Mouse (Mus musculus) stomach, postnatal 0 days (tissue): ENCODE measurements around the gene Ngrn. TPM values are rescaled to one million over a fixed set of nuclear protein-coding genes. Genes with fewer than 3 reads are reported as not detected.

ENCODE experiments used
- ATAC-seq: fragments of 200-750 bp; cut with Nextera tagmentation; 2 replicates; pipeline ENCODE4 v1.8.0; 2017; ENCODE audit not compliant: low FRiP score, low TSS enrichment
- DNase-seq: peaks from one replicate; pipeline ENCODE4 v3.0.0-alpha.2; 2016; ENCODE audit warnings: low spot score
- H3K27ac ChIP-seq: fragments of 300-500 bp; sonication (generic); replicated peaks from 2 replicates; pipeline ENCODE4 v1.5.1; 2014; ENCODE audit warnings: mild to moderate bottlenecking, control low read depth
- H3K27me3 ChIP-seq: fragments of 300-500 bp; sonication (generic); 2 replicates; pipeline ENCODE4 v1.6.1; 2014; ENCODE audit warnings: low read length; ENCODE audit not compliant: control insufficient read depth, insufficient read depth
- H3K36me3 ChIP-seq: fragments of 300-500 bp; sonication (generic); 2 replicates; pipeline ENCODE4 v1.6.1; 2014; ENCODE audit warnings: low read length, mixed read lengths; ENCODE audit not compliant: control insufficient read depth, insufficient read depth
- H3K4me1 ChIP-seq: fragments of 300-500 bp; sonication (generic); replicated peaks from 2 replicates; pipeline ENCODE4 v1.6.1; 2014; ENCODE audit warnings: antibody characterized with exemption; ENCODE audit not compliant: control insufficient read depth, insufficient read depth
- H3K4me2 ChIP-seq: fragments of 300-500 bp; sonication (generic); replicated peaks from 2 replicates; pipeline ENCODE4 v1.6.1; 2014; ENCODE audit warnings: low read depth, mild to moderate bottlenecking, control low read depth, moderate library complexity
- H3K4me3 ChIP-seq: fragments of 300-500 bp; sonication (generic); 2 replicates; pipeline ENCODE4 v1.5.1; 2014; ENCODE audit warnings: low read depth, low read length, control low read depth
- H3K9ac ChIP-seq: fragments of 300-500 bp; sonication (generic); 2 replicates; pipeline ENCODE4 v1.6.1; 2014; ENCODE audit warnings: mild to moderate bottlenecking, low read length, control low read depth, mixed read lengths
- H3K9me3 ChIP-seq: fragments of 300-500 bp; sonication (generic); 2 replicates; pipeline ENCODE4 v1.6.1; 2016; ENCODE audit warnings: low read length; ENCODE audit not compliant: control insufficient read depth
- CTCF ChIP-seq: IDR thresholded peaks from 2 replicates; pipeline ENCODE4 v1.5.1; 2016; ENCODE audit warnings: antibody characterized with exemption, low read depth, mild to moderate bottlenecking, moderate library complexity
- EP300 ChIP-seq: optimal IDR thresholded peaks from 2 replicates; pipeline ENCODE3; 2016; ENCODE audit warnings: antibody characterized with exemption
- WGBS: fragments of 180-500 bp; shearing (Covaris S2); extraction: QIAGEN DNeasy Blood & Tissue Kit; methylation state at CpG from one replicate; pipeline ENCODE4 v1.1.7; 2014; 5-methylcytosine and 5-hydroxymethylcytosine counted together
- polyA plus RNA-seq: library from polyadenylated mRNA; unstranded; fragments of >200 nt; fragmentation: Nextera tagmentation; extraction: Ambion mirVana; gene quantifications from 2 replicates; pipeline ENCODE4 v1.2.1, GENCODE M21; 2015

Gene Ngrn
- polyA plus RNA-seq, 1 experiment from 2014 or later: 33.6 TPM

- Histone ChIP-seq H3K27me3 (no peaks in the 10 kb centered on the region), H3K9ac (no peak overlapping the region), H3K36me3 (no peaks in the 10 kb centered on the region), H3K9me3 (no peaks in the 10 kb centered on the region), H3K4me2 (no peak overlapping the region), H3K4me1 (no peaks in the 10 kb centered on the region), H3K27ac (no peak overlapping the region), H3K4me3 (no peak overlapping the region)
- no peak for DNase-seq
- ATAC-seq: no peak
- no peak for TF ChIP-seq EP300
- TF ChIP-seq CTCF: no peak
- 78% methylated on average over 7 of the region's 7 CpGs for WGBS
Measured at GRCm38 (mm10) chr7:80252437-80252836, 8.6 kb upstream of the Ngrn start.

- Histone ChIP-seq H3K9ac (no peak overlapping the region), H3K9me3 (no peaks in the 10 kb centered on the region), H3K27ac (no peak overlapping the region), H3K27me3 (no peaks in the 10 kb centered on the region), H3K36me3 (no peaks in the 10 kb centered on the region), H3K4me3 (no peak overlapping the region), H3K4me2 (no peak overlapping the region), H3K4me1 (no peaks in the 10 kb centered on the region)
- TF ChIP-seq CTCF (no peak), EP300 (no peak)
- WGBS: 85% methylated on average over 11 of the region's 11 CpGs
- ATAC-seq (no peak), DNase-seq (no peak)
Measured at GRCm38 (mm10) chr7:80252886-80253285, 8.1 kb upstream of the Ngrn start.

GRCm38 (mm10) chr7:80255981-80256380 is 5.0 kb upstream of the Ngrn start:
- peak; percentile 51 for TF ChIP-seq CTCF
- no peak for TF ChIP-seq EP300
- Histone ChIP-seq H3K4me2 (no peak overlapping the region), H3K9ac (no peak overlapping the region), H3K4me3 (no peak overlapping the region), H3K27ac (no peak overlapping the region), H3K9me3 (no peaks in the 10 kb centered on the region), H3K36me3 (no peaks in the 10 kb centered on the region), H3K4me1 (no peaks in the 10 kb centered on the region), H3K27me3 (no peaks in the 10 kb centered on the region)
- DNase-seq (no peak), ATAC-seq (no peak)
- WGBS: 70% methylated on average over 2 of the region's 2 CpGs

DNA sequence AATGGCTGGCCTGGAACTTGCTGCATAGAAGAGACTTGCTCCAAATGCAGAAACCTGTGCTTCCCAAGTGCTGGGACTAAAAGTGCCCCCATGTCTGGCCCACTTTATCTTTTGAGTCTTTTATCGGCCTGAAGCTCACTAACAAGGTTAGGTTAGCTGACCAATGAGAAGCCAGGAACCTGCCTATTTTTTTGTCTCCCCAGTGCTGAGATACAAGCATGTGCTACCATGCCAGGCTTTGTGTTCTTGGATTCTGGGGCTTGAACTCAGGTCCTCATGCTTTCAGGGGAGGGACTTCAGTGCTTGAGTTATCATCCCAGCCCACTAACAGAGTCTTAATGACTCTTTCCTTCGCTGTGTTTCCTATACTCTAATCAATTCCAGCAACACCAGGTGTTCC is 3.3 kb upstream of the Ngrn start:
- DNase-seq (no peak), ATAC-seq (no peak)
- no peaks in the 10 kb centered on the region for H3K27me3 ChIP-seq
- 64% methylated on average over 2 of the region's 2 CpGs for WGBS
- H3K9me3 ChIP-seq: no peaks in the 10 kb centered on the region
- H3K36me3 ChIP-seq: no peaks in the 10 kb centered on the region
- H3K27ac ChIP-seq: no peak overlapping the region
- peaks cover 2% of the 10 kb centered on the region; the same call in 1 of the 2 replicates for H3K4me1 ChIP-seq
- H3K4me3 ChIP-seq: no peak overlapping the region
- H3K9ac ChIP-seq: no peak overlapping the region
- TF ChIP-seq EP300 (no peak), CTCF (no peak)
- H3K4me2 ChIP-seq: no peak overlapping the region

DNA sequence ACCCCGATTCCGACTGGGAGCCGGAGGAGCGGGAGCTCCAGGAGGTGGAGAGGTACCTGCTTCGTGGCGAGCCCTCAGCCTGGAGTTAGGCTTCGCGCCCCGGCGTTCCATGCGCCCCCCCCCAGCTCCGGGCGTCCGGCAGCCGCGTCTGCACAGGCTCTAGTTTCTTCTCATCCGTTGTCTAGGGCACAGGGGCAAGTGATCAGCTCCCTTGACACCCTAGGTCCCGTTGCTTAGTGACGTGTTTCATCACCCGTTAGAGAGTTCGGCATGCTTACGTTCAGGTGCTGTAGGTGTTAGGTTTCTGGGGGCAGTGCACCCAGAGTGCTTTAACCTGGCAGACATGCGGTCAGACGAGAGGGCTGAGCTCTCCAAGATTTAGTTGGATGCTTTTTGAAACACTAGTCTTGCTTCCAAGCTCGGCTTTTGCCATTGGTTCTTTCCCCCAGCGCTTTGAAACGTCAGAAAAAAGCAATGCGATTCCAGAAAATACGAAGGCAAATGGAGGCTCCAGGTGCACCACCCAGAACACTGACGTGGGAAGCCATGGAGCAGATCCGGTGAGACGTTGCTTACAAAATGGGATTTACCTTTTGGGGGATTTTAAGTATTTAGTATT is 466 bp downstream of the Ngrn start:
- Histone ChIP-seq H3K27me3 (no peaks in the 10 kb centered on the region), H3K27ac (peak overlapping the region; percentile 87), H3K9ac (peak overlapping the region; percentile 87), H3K9me3 (no peaks in the 10 kb centered on the region), H3K4me1 (peaks cover 2% of the 10 kb centered on the region; the same call in 1 of the 2 replicates), H3K36me3 (peaks cover 13% of the 10 kb centered on the region), H3K4me2 (peak overlapping the region; percentile 91), H3K4me3 (peak overlapping the region; percentile 83)
- WGBS: 1% methylated on average over 32 of the region's 32 CpGs
- peak; percentile 60 for ATAC-seq
- no peak; the same call in 1 of the 2 replicates for TF ChIP-seq CTCF
- TF ChIP-seq EP300: no peak
- DNase-seq: no peak

- ATAC-seq: no peak
- WGBS: 91% methylated on average over 12 of the region's 12 CpGs
- Histone ChIP-seq H3K36me3 (peaks cover 13% of the 10 kb centered on the region), H3K27ac (no peak overlapping the region), H3K27me3 (no peaks in the 10 kb centered on the region), H3K4me2 (no peak overlapping the region), H3K4me3 (no peak overlapping the region), H3K9me3 (no peaks in the 10 kb centered on the region), H3K4me1 (peaks cover 2% of the 10 kb centered on the region; the same call in 1 of the 2 replicates), H3K9ac (no peak overlapping the region)
- no peak for DNase-seq
- no peak for TF ChIP-seq EP300
- TF ChIP-seq CTCF: no peak
Measured at GRCm38 (mm10) chr7:80264606-80265005, 3.6 kb downstream of the Ngrn start.
